Mouse (Mus musculus) spleen, adult 2 months (tissue): Measurements from ENCODE around the gene Phykpl. TPM values are rescaled to one million over a fixed set of nuclear protein-coding genes. Genes with fewer than 3 reads are reported as not detected.

ENCODE experiments used
- DNase-seq, 2 experiments: peaks; one replicate each; pipeline versions ENCODE4 v3.0.0 to v3.0.0-alpha.2; 2012 to 2021; ENCODE audit warnings: low spot score in 2 of 2, low read depth in 1 of 2
- H3K27ac ChIP-seq: fragments of 200-500 bp; 2 replicates; pipeline ENCODE4 v1.5.1; 2012; ENCODE audit warnings: low read length, inconsistent platforms; ENCODE audit not compliant: insufficient read depth
- H3K27me3 ChIP-seq: fragments of 200-500 bp; 2 replicates; pipeline ENCODE4 v1.6.1; 2012; ENCODE audit warnings: mild to moderate bottlenecking, moderate library complexity, low read length, inconsistent platforms; ENCODE audit not compliant: control insufficient read depth, insufficient read depth
- H3K36me3 ChIP-seq: fragments of 200-500 bp; 2 replicates; pipeline ENCODE4 v1.6.1; 2012; ENCODE audit warnings: mild to moderate bottlenecking, low read length, inconsistent platforms; ENCODE audit not compliant: control insufficient read depth, insufficient read depth
- H3K4me1 ChIP-seq: fragments of 200-500 bp; 2 replicates; pipeline ENCODE4 v1.6.1; 2011; ENCODE audit warnings: inconsistent platforms; ENCODE audit not compliant: control insufficient read depth, insufficient read depth, insufficient read length
- H3K4me3 ChIP-seq: fragments of 200-500 bp; 2 replicates; pipeline ENCODE4 v1.5.1; 2011; ENCODE audit warnings: mild to moderate bottlenecking, inconsistent platforms; ENCODE audit not compliant: insufficient read depth, insufficient read length; ENCODE audit errors: extremely low read depth
- CTCF ChIP-seq: fragments of 200-500 bp; IDR thresholded peaks from 2 replicates; pipeline ENCODE4 v1.5.1; 2011; ENCODE audit warnings: mild to moderate bottlenecking, inconsistent platforms; ENCODE audit not compliant: insufficient read depth, insufficient read length, insufficient replicate concordance; ENCODE audit errors: extremely low read depth
- POLR2A ChIP-seq: fragments of 200-500 bp; IDR thresholded peaks from 2 replicates; pipeline ENCODE4 v1.6.1; 2011; ENCODE audit warnings: low read depth, low read length, inconsistent platforms
- WGBS: fragments of 180-500 bp; shearing (Covaris S2); methylation state at CpG from one replicate; pipeline ENCODE4 v1.1.7; 2018; 5-methylcytosine and 5-hydroxymethylcytosine counted together
- polyA plus RNA-seq: library from polyadenylated mRNA; depleted of rRNA; stranded (reverse); fragments of >200 nt; gene quantifications from 2 replicates; pipeline ENCODE4 v1.2.3, GENCODE M21; 2012

Phykpl gene
- polyA plus RNA-seq, 1 experiment: 13.2 TPM

GRCm38 (mm10) chr11:51591915-51592314 lies 7.4 kb downstream of the Phykpl start:
- Histone ChIP-seq H3K4me1 (peaks cover 3% of the 10 kb centered on the region), H3K36me3 (peaks cover 20% of the 10 kb centered on the region), H3K4me3 (no peak overlapping the region), H3K27ac (no peak overlapping the region), H3K27me3 (no peaks in the 10 kb centered on the region)
- DNase-seq: no peak
- 89% methylated on average over 7 of the region's 7 CpGs for WGBS
- no peak for TF ChIP-seq CTCF
- no peak for TF ChIP-seq POLR2A

GRCm38 (mm10) chr11:51593368-51593767 lies 8.8 kb downstream of the Phykpl start:
- TF ChIP-seq POLR2A (no peak), CTCF (no peak)
- Histone ChIP-seq H3K4me1 (peaks cover 3% of the 10 kb centered on the region), H3K36me3 (peaks cover 28% of the 10 kb centered on the region), H3K27me3 (no peaks in the 10 kb centered on the region), H3K27ac (no peak overlapping the region), H3K4me3 (no peak overlapping the region)
- WGBS: 94% methylated on average over 4 of the region's 4 CpGs
- DNase-seq: no peak

- TF ChIP-seq CTCF (no peak), POLR2A (no peak)
- no peak for DNase-seq
- Histone ChIP-seq H3K27ac (no peak overlapping the region), H3K4me3 (no peak overlapping the region), H3K27me3 (no peaks in the 10 kb centered on the region), H3K36me3 (peaks cover 29% of the 10 kb centered on the region), H3K4me1 (peaks cover 3% of the 10 kb centered on the region)
- 95% methylated on average over 6 of the region's 6 CpGs for WGBS
Measured at GRCm38 (mm10) chr11:51593849-51594248, 9.3 kb downstream of the Phykpl start.

GRCm38 (mm10) chr11:51594715-51595350 lies 10.3 kb downstream of the Phykpl start:
- TF ChIP-seq POLR2A (no peak), CTCF (no peak)
- Histone ChIP-seq H3K4me1 (peaks cover 3% of the 10 kb centered on the region), H3K36me3 (peaks cover 37% of the 10 kb centered on the region), H3K27me3 (no peaks in the 10 kb centered on the region), H3K27ac (peak overlapping the region; percentile 25; the same call in 1 of the 2 replicates), H3K4me3 (no peak overlapping the region)
- WGBS: 53% methylated on average over 3 of the region's 3 CpGs
- DNase-seq: no peak

GRCm38 (mm10) chr11:51595459-51596083 lies 11.0 kb downstream of the Phykpl start:
- H3K27me3 ChIP-seq: no peaks in the 10 kb centered on the region
- DNase-seq: no peak
- TF ChIP-seq CTCF (no peak), POLR2A (no peak)
- peak overlapping the region; percentile 24; the same call in 1 of the 2 replicates for H3K27ac ChIP-seq
- peaks cover 43% of the 10 kb centered on the region for H3K36me3 ChIP-seq
- peaks cover 3% of the 10 kb centered on the region for H3K4me1 ChIP-seq
- H3K4me3 ChIP-seq: no peak overlapping the region
- WGBS: 62% methylated on average over 1 of the region's 1 CpGs

GRCm38 (mm10) chr11:51597553-51597952 lies 13.0 kb downstream of the Phykpl start:
- Histone ChIP-seq H3K36me3 (peaks cover 57% of the 10 kb centered on the region), H3K4me1 (peaks cover 3% of the 10 kb centered on the region), H3K4me3 (no peak overlapping the region), H3K27ac (no peak overlapping the region), H3K27me3 (no peaks in the 10 kb centered on the region)
- 82% methylated on average over 2 of the region's 2 CpGs for WGBS
- no peak for DNase-seq
- TF ChIP-seq CTCF: no peak
- TF ChIP-seq POLR2A: no peak

- H3K27me3 ChIP-seq: no peaks in the 10 kb centered on the region
- peaks cover 3% of the 10 kb centered on the region; the same call in 1 of the 2 replicates for H3K4me1 ChIP-seq
- H3K27ac ChIP-seq: no peak overlapping the region
- WGBS: 77% methylated on average over 3 of the region's 3 CpGs
- no peak overlapping the region for H3K4me3 ChIP-seq
- no peak for DNase-seq
- peaks cover 63% of the 10 kb centered on the region for H3K36me3 ChIP-seq
- TF ChIP-seq POLR2A: no peak
- TF ChIP-seq CTCF: no peak
Measured at GRCm38 (mm10) chr11:51602253-51602652, 17.7 kb downstream of the Phykpl start.
